Mouse (Mus musculus) forebrain, embryonic 15.5 days (tissue): ENCODE data around the gene Alox8. TPM values are rescaled to one million over a fixed set of nuclear protein-coding genes. Genes with fewer than 3 reads are reported as not detected.

Source experiments
- ATAC-seq: fragments of 200-750 bp; cut with Nextera tagmentation; replicated peaks from 2 replicates; pipeline ENCODE4 v1.8.0; 2017; ENCODE audit warnings: mild to moderate bottlenecking, moderate TSS enrichment, moderate library complexity
- H3K27ac ChIP-seq: fragments of 300-500 bp; sonication (generic); replicated peaks from 2 replicates; pipeline ENCODE4 v1.5.1; 2015; ENCODE audit warnings: mild to moderate bottlenecking, inconsistent platforms
- H3K27me3 ChIP-seq: fragments of 300-500 bp; sonication (generic); 2 replicates; pipeline ENCODE4 v1.6.1; 2015; ENCODE audit warnings: inconsistent platforms
- H3K36me3 ChIP-seq: fragments of 300-500 bp; sonication (generic); 2 replicates; pipeline ENCODE4 v1.6.1; 2015; ENCODE audit warnings: mild to moderate bottlenecking, inconsistent platforms
- H3K4me1 ChIP-seq: fragments of 300-500 bp; sonication (generic); 2 replicates; pipeline ENCODE4 v1.6.1; 2015; ENCODE audit warnings: inconsistent platforms
- H3K4me2 ChIP-seq: fragments of 300-500 bp; sonication (generic); replicated peaks from 2 replicates; pipeline ENCODE4 v1.6.1; 2015; ENCODE audit warnings: mild to moderate bottlenecking, inconsistent platforms
- H3K4me3 ChIP-seq: fragments of 300-500 bp; sonication (generic); 2 replicates; pipeline ENCODE4 v1.5.1; 2015; ENCODE audit warnings: mild to moderate bottlenecking, inconsistent platforms
- H3K9ac ChIP-seq: fragments of 300-500 bp; sonication (generic); replicated peaks from 2 replicates; pipeline ENCODE4 v1.6.1; 2015; ENCODE audit warnings: mild to moderate bottlenecking, inconsistent platforms
- H3K9me3 ChIP-seq: fragments of 300-500 bp; sonication (generic); 2 replicates; pipeline ENCODE4 v1.6.1; 2016; ENCODE audit warnings: inconsistent platforms
- WGBS: fragments of 180-500 bp; shearing (Covaris S2); methylation state at CpG from one replicate; pipeline ENCODE4 v1.1.7; 2015; ENCODE audit warnings: mixed read lengths; 5-methylcytosine and 5-hydroxymethylcytosine counted together
- polyA plus RNA-seq: library from polyadenylated mRNA; unstranded; fragments of >200 nt; fragmentation: Nextera tagmentation; extraction: Ambion mirVana; gene quantifications from 2 replicates; pipeline ENCODE4 v1.2.1, GENCODE M21; 2015

Gene Alox8
- polyA plus RNA-seq, 1 experiment from 2014 or later: 0.05 TPM

DNA sequence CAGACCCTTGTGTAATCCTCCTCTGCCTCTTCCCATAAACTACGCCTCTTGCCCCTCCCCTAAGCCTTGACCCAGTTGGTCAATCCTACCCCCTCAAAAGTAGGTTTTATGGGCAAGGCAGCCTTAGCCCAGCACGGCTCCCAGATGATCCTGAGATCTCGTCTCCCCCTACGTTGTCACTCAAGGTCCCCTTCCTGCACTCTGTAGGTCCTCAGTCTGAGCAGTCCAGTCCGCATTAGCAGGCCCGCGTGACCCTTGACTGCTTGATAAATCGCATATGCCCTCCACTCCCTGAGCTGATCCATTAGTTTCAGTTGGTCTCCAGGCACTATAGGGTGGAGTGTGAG is 63.0 kb downstream of the Alox8 start:
- ATAC-seq: no peak; the same call in 1 of the 2 replicates
- Histone ChIP-seq H3K4me1 (peaks cover 12% of the 10 kb centered on the region), H3K36me3 (no peaks in the 10 kb centered on the region), H3K4me3 (peak overlapping the region; percentile 43), H3K9me3 (no peaks in the 10 kb centered on the region), H3K4me2 (peak overlapping the region; percentile 62), H3K9ac (no peak overlapping the region), H3K27me3 (no peaks in the 10 kb centered on the region), H3K27ac (0 out of 2 replicates have a peak overlapping the region, but pooled peaks have one; percentile 47)
- 35% methylated on average over 8 of the region's 8 CpGs for WGBS

Other genes starting within 250 kb of the Alox8 start
- gene Arhgef15, start 240.4 kb downstream of the Alox8 start, polyA plus RNA-seq: 7.0 and 8.2 TPM in 2 replicates
- 1.5 and 1.7 TPM in 2 replicates for gene Slc25a35, start 229.7 kb downstream of the Alox8 start, polyA plus RNA-seq
- 37.0 and 39.3 TPM in 2 replicates for gene Rangrf, start 222.7 kb downstream of the Alox8 start, polyA plus RNA-seq
- gene Pfas, start 189.4 kb downstream of the Alox8 start, polyA plus RNA-seq: 22.5 and 26.3 TPM in 2 replicates
- 65.9 and 67.8 TPM in 2 replicates for gene Ctc1, start 181.9 kb downstream of the Alox8 start, polyA plus RNA-seq
- gene Aurkb, start 152.2 kb downstream of the Alox8 start, polyA plus RNA-seq: 68.3 and 81.8 TPM in 2 replicates
- gene Borcs6, start 138.1 kb downstream of the Alox8 start, polyA plus RNA-seq: 12.8 and 15.4 TPM in 2 replicates
- gene Tmem107, start 127.0 kb downstream of the Alox8 start, polyA plus RNA-seq: 47.6 and 50.5 TPM in 2 replicates
- gene Vamp2, start 109.4 kb downstream of the Alox8 start, polyA plus RNA-seq: 179 and 188 TPM in 2 replicates
- 7.6 and 8.2 TPM in 2 replicates for gene Per1, start 102.6 kb downstream of the Alox8 start, polyA plus RNA-seq
- gene Hes7, start 77.4 kb downstream of the Alox8 start, polyA plus RNA-seq: 0.42 and 0.46 TPM in 2 replicates
- gene 9130213A22Rik, start 75.3 kb downstream of the Alox8 start, polyA plus RNA-seq: 0.31 and 0.38 TPM in 2 replicates
- 2.2 and 3.6 TPM in 2 replicates for gene Aloxe3, start 71.9 kb downstream of the Alox8 start, polyA plus RNA-seq
- gene Alox12b, start 40.9 kb downstream of the Alox8 start, polyA plus RNA-seq: not detected in 2 replicates
- 0.47 and 0.52 TPM in 2 replicates for gene Gucy2e, start 39.2 kb upstream of the Alox8 start, polyA plus RNA-seq
- 32.0 and 32.4 TPM in 2 replicates for gene Cntrob, start 125.9 kb upstream of the Alox8 start, polyA plus RNA-seq
- gene Trappc1, start 126.1 kb upstream of the Alox8 start, polyA plus RNA-seq: 166 and 170 TPM in 2 replicates
- 5.1 and 6.2 TPM in 2 replicates for gene Kcnab3, start 128.4 kb upstream of the Alox8 start, polyA plus RNA-seq
- 115 and 127 TPM in 2 replicates for gene Rnf227, start 142.6 kb upstream of the Alox8 start, polyA plus RNA-seq
- gene Chd3, start 171.6 kb upstream of the Alox8 start, polyA plus RNA-seq: 127 and 138 TPM in 2 replicates
- 89.4 and 91.9 TPM in 2 replicates for gene Naa38, start 197.6 kb upstream of the Alox8 start, polyA plus RNA-seq
- 44.3 and 45.9 TPM in 2 replicates for gene Cyb5d1, start 197.8 kb upstream of the Alox8 start, polyA plus RNA-seq
- gene Tmem88, start 200.4 kb upstream of the Alox8 start, polyA plus RNA-seq: 5.9 and 6.7 TPM in 2 replicates
- gene Kdm6b, start 215.8 kb upstream of the Alox8 start, polyA plus RNA-seq: 56.6 and 58.9 TPM in 2 replicates